Mouse (Mus musculus): ENCODE measurements around the gene Dffb.
"Not testable (repeated sequence)": the region's sequence is repeated elsewhere in the genome, so short reads cannot be mapped to it uniquely, and the experiment has no call there.

Gene Dffb

GRCm38 (mm10) chr4:153962631-153963030 lies 12.3 kb downstream of the Dffb start:
- no peak for DNase-seq (ENCODE audit: low spot score)

- DNase-seq (ENCODE audit: low spot score), result no peak
These were observed 17.3 kb downstream of the Dffb start for GRCm38 (mm10) chr4:153957444-153958250.

- DNase-seq (ENCODE audit: low spot score), result peak; percentile 98
These were observed 18.1 kb downstream of the Dffb start, which contains the start of gene A430005L14Rik for GRCm38 (mm10) chr4:153956569-153957405. Gene A430005L14Rik, plus strand, starts transcription at chr4:153957237.

- no peak for DNase-seq (ENCODE audit: low spot score)
These were observed 19.3 kb downstream of the Dffb start for GRCm38 (mm10) chr4:153955651-153956050.

- no peak for DNase-seq (ENCODE audit: low spot score)
These were observed 23.2 kb downstream of the Dffb start for GRCm38 (mm10) chr4:153951692-153952091.

- no peak for DNase-seq (ENCODE audit: low spot score)
These were observed 23.8 kb downstream of the Dffb start for GRCm38 (mm10) chr4:153951150-153951549.

- no peak for DNase-seq (ENCODE audit: low spot score)
These were observed 24.6 kb downstream of the Dffb start for GRCm38 (mm10) chr4:153950372-153950771.

- no peak for DNase-seq (ENCODE audit: low spot score)
These were observed 29.2 kb downstream of the Dffb start for GRCm38 (mm10) chr4:153945741-153946140.

GRCm38 (mm10) chr4:153944261-153944660 lies 30.7 kb downstream of the Dffb start:
- DNase-seq (ENCODE audit: low spot score), result no peak

GRCm38 (mm10) chr4:153943243-153943642 lies 31.7 kb downstream of the Dffb start:
- no peak for DNase-seq (ENCODE audit: low spot score)

GRCm38 (mm10) chr4:153929921-153930320 lies 45.0 kb downstream of the Dffb start:
- no peak for DNase-seq (ENCODE audit: low spot score)

- DNase-seq (ENCODE audit: low spot score), result no peak
These were observed 45.5 kb downstream of the Dffb start for GRCm38 (mm10) chr4:153929425-153929824.

- DNase-seq (ENCODE audit: low spot score), result no peak
These were observed 46.1 kb downstream of the Dffb start for GRCm38 (mm10) chr4:153928772-153929299.

GRCm38 (mm10) chr4:153922090-153922489 lies 52.8 kb downstream of the Dffb start:
- not testable (repeated sequence) for DNase-seq (ENCODE audit: low spot score)

GRCm38 (mm10) chr4:153920517-153921233 lies 54.3 kb downstream of the Dffb start:
- DNase-seq (ENCODE audit: low spot score), result no peak

GRCm38 (mm10) chr4:153917773-153918500 lies 57.0 kb downstream of the Dffb start:
- no peak for DNase-seq (ENCODE audit: low spot score)
